In genomic region chr1:36307121-36307494, GRCm38 (mm10) we compare ENCODE assay signal across 8 mouse cellular contexts. TPM values are rescaled to one million over a fixed set of nuclear protein-coding genes. Genes with fewer than 3 reads are reported as not detected.
DNase-seq lines count a peak whose midpoint lies in the region; ATAC-seq and TF ChIP-seq lines count a peak whose summit lies in the region.

No protein-coding gene starts in this region.

- no peaks in the 10 kb centered on the region for H3K9me3 ChIP-seq in intestine, embryonic 15.5 days
- H3K9me3 ChIP-seq in intestine, postnatal 0 days (ENCODE audit: control insufficient read depth) = no peaks in the 10 kb centered on the region
- no peaks in the 10 kb centered on the region for H3K9me3 ChIP-seq in MEL (replicated peaks; ENCODE audit: insufficient read depth, low read length)
- no peaks in the 10 kb centered on the region for H3K9me3 ChIP-seq in embryonic facial prominence, embryonic 13.5 days
- peaks cover 2% of the 10 kb centered on the region; the same call in 1 of the 2 replicates for H3K9me3 ChIP-seq in megakaryocyte, embryonic 14.5 days

- 63% methylated on average over 7 of the region's 7 CpGs for WGBS in intestine, embryonic 15.5 days
- WGBS in intestine, postnatal 0 days = 65% methylated on average over 7 of the region's 7 CpGs
- 64% methylated on average over 7 of the region's 7 CpGs for WGBS in embryonic facial prominence, embryonic 13.5 days

- H3K27me3 ChIP-seq in intestine, embryonic 15.5 days (replicated peaks) = 0 out of 2 replicates have a peak, but pooled peaks cover 9% of the 10 kb centered on the region
- H3K27me3 ChIP-seq in intestine, postnatal 0 days (replicated peaks; ENCODE audit: control insufficient read depth, insufficient read depth, low read length) = peaks cover 3% of the 10 kb centered on the region; the same call in 1 of the 2 replicates
- H3K27me3 ChIP-seq in MEL (ENCODE audit: control insufficient read depth in 1 of 2, insufficient read depth in 2 of 2, low read length in 2 of 2) = no peaks in the 10 kb centered on the region
- peaks cover 15% of the 10 kb centered on the region for H3K27me3 ChIP-seq in embryonic facial prominence, embryonic 13.5 days
- peaks cover 89% of the 10 kb centered on the region for H3K27me3 ChIP-seq in megakaryocyte, embryonic 14.5 days (replicated peaks)

- no peak for DNase-seq in MEL (ENCODE audit: low read depth, low spot score)
- no peak for DNase-seq in left cerebral cortex, postnatal 25 days (ENCODE audit: low spot score in 2 of 2)
- no peak for DNase-seq in cerebellum, adult 11-12 months
- DNase-seq in ovary, postnatal 14 days (ENCODE audit: low spot score) = no peak

- no peak for TF ChIP-seq RAD21 in MEL (IDR thresholded peaks at IDR 0.05; ENCODE audit: low read depth, low read length)

- no peak overlapping the region for H3K4me2 ChIP-seq in intestine, embryonic 15.5 days (replicated peaks)
- no peak overlapping the region for H3K4me2 ChIP-seq in intestine, postnatal 0 days (replicated peaks; ENCODE audit: low read depth)
- 0 out of 2 replicates have a peak overlapping the region, but pooled peaks have one; percentile 88 for H3K4me2 ChIP-seq in embryonic facial prominence, embryonic 13.5 days

- H3K79me2 ChIP-seq in MEL (ENCODE audit: control insufficient read depth, insufficient read depth, low read length, poor library complexity) = no peaks in the 10 kb centered on the region; the same call in 1 of the 2 replicates

- no peaks in the 10 kb centered on the region for H3K36me3 ChIP-seq in intestine, embryonic 15.5 days
- no peaks in the 10 kb centered on the region for H3K36me3 ChIP-seq in intestine, postnatal 0 days (ENCODE audit: control insufficient read depth, insufficient read depth)
- H3K36me3 ChIP-seq in MEL (ENCODE audit: control insufficient read depth in 1 of 2, insufficient read depth in 2 of 2, low read length in 2 of 2) = peaks cover 0 to 5% of the 10 kb centered on the region in 2 experiments; a peak in 2 of 4 replicates
- H3K36me3 ChIP-seq in embryonic facial prominence, embryonic 13.5 days = no peaks in the 10 kb centered on the region
- H3K36me3 ChIP-seq in megakaryocyte, embryonic 14.5 days (replicated peaks; ENCODE audit: low read length) = no peaks in the 10 kb centered on the region

- TF ChIP-seq CTCF in intestine, postnatal 0 days (IDR thresholded peaks at IDR 0.05; ENCODE audit: low read depth) = no peak
- TF ChIP-seq CTCF in MEL (IDR thresholded peaks at IDR 0.05 in 2 of 3, conservative IDR thresholded peaks at IDR 0.05 in 1 of 3; ENCODE audit: control insufficient read depth in 1 of 3, insufficient read depth in 1 of 3, low read depth in 2 of 3, low read length in 3 of 3, poor library complexity in 1 of 3, severe bottlenecking in 1 of 3) = no peak

- ATAC-seq in intestine, embryonic 15.5 days = peak; percentile 3
- no peak for ATAC-seq in intestine, postnatal 0 days
- ATAC-seq in embryonic facial prominence, embryonic 13.5 days (ENCODE audit: insufficient number of reproducible peaks, insufficient read depth, low FRiP score, low TSS enrichment, low read depth) = no peak

- TF ChIP-seq POLR2A in MEL (IDR thresholded peaks at IDR 0.05; ENCODE audit: control insufficient read depth in 1 of 2, insufficient read depth in 1 of 2, low read depth in 1 of 2, low read length in 2 of 2, poor library complexity in 1 of 2) = no peak

- TF ChIP-seq EP300 in MEL (IDR thresholded peaks at IDR 0.05; ENCODE audit: low read depth in 1 of 2, low read length in 2 of 2) = no peak

- no peak overlapping the region for H3K9ac ChIP-seq in intestine, embryonic 15.5 days
- no peak overlapping the region for H3K9ac ChIP-seq in intestine, postnatal 0 days (ENCODE audit: low read depth, low read length)
- H3K9ac ChIP-seq in MEL (ENCODE audit: control insufficient read depth, low read depth, low read length, poor library complexity, severe bottlenecking) = peak overlapping the region; percentile 73
- no peak overlapping the region for H3K9ac ChIP-seq in embryonic facial prominence, embryonic 13.5 days

- intact Hi-C loops in left cerebral cortex, postnatal 25 days (cut with DNase I) = no loop called here

- peaks cover 16% of the 10 kb centered on the region; the same call in 1 of the 2 replicates for H3K4me1 ChIP-seq in intestine, embryonic 15.5 days (replicated peaks)
- H3K4me1 ChIP-seq in intestine, postnatal 0 days (replicated peaks; ENCODE audit: control insufficient read depth, insufficient read depth, low read length) = peaks cover 4% of the 10 kb centered on the region
- H3K4me1 ChIP-seq in MEL (ENCODE audit: control insufficient read depth in 1 of 2, insufficient read depth in 2 of 2, low read length in 2 of 2) = peaks cover 0 to 14% of the 10 kb centered on the region in 2 experiments; a peak in 3 of 4 replicates
- H3K4me1 ChIP-seq in embryonic facial prominence, embryonic 13.5 days = peaks cover 33% of the 10 kb centered on the region
- H3K4me1 ChIP-seq in megakaryocyte, embryonic 14.5 days = peaks cover 36% of the 10 kb centered on the region

- no peak overlapping the region for H3K27ac ChIP-seq in intestine, embryonic 15.5 days
- no peak overlapping the region for H3K27ac ChIP-seq in intestine, postnatal 0 days (ENCODE audit: low read depth, low read length)
- H3K27ac ChIP-seq in MEL (ENCODE audit: control insufficient read depth, low read depth, low read length) = peak overlapping the region; percentile 92
- no peak overlapping the region for H3K27ac ChIP-seq in embryonic facial prominence, embryonic 13.5 days

- H3K4me3 ChIP-seq in intestine, embryonic 15.5 days (replicated peaks) = no peak overlapping the region
- H3K4me3 ChIP-seq in intestine, postnatal 0 days (ENCODE audit: low read depth, low read length) = no peak overlapping the region; the same call in 1 of the 2 replicates
- H3K4me3 ChIP-seq in MEL (ENCODE audit: control insufficient read depth in 1 of 2, insufficient read depth in 1 of 2, low read depth in 2 of 2, low read length in 2 of 2) = peak overlapping the region; percentile 65 to 82
- H3K4me3 ChIP-seq in embryonic facial prominence, embryonic 13.5 days = peak overlapping the region; percentile 59; the same call in 1 of the 2 replicates
- H3K4me3 ChIP-seq in megakaryocyte, embryonic 14.5 days (replicated peaks) = peak overlapping the region; percentile 93

TF ChIP-seq in MEL, 35 proteins besides CTCF, POLR2A, EP300 and RAD21:
- no peak for TF ChIP-seq SMC3 (IDR thresholded peaks at IDR 0.05; ENCODE audit: low read depth, low read length)
- TF ChIP-seq KAT2A (conservative IDR thresholded peaks at IDR 0.05; ENCODE audit: low read depth, low read length) = no peak
- TF ChIP-seq ETS1 (IDR thresholded peaks at IDR 0.05; ENCODE audit: low read depth, low read length) = no peak
- TF ChIP-seq SIN3A (IDR thresholded peaks at IDR 0.05; ENCODE audit: low read length) = no peak
- no peak for TF ChIP-seq MAZ (IDR thresholded peaks at IDR 0.05; ENCODE audit: low read depth, low read length)
- TF ChIP-seq MYB (IDR thresholded peaks at IDR 0.05; ENCODE audit: low read depth, low read length) = no peak
- no peak for TF ChIP-seq GABPA (IDR thresholded peaks at IDR 0.05; ENCODE audit: low read depth, low read length)
- no peak for TF ChIP-seq POLR2AphosphoS2 (IDR thresholded peaks at IDR 0.05; ENCODE audit: low read length)
- no peak for TF ChIP-seq MAX (IDR thresholded peaks at IDR 0.05; ENCODE audit: low read length)
- TF ChIP-seq BHLHE40 (IDR thresholded peaks at IDR 0.05; ENCODE audit: borderline replicate concordance, low read depth, low read length) = no peak
- no peak for TF ChIP-seq E2F4 (IDR thresholded peaks at IDR 0.05; ENCODE audit: borderline replicate concordance, low read depth, low read length)
- TF ChIP-seq NRF1 (IDR thresholded peaks at IDR 0.05; ENCODE audit: insufficient read depth, low read depth, low read length, poor library complexity, severe bottlenecking) = no peak

RNA-seq across cellular contexts. Expression of gene Arid5a, which starts 0.4 kb away (rescaled TPM):
- 3.2 and 5.3 TPM in 2 replicates for polyA plus RNA-seq in intestine, embryonic 15.5 days (2015; fragmentation: Nextera tagmentation; extraction: Ambion mirVana)
- 3.6 and 3.7 TPM in 2 replicates for polyA plus RNA-seq in intestine, postnatal 0 days (2015; fragmentation: Nextera tagmentation; extraction: Ambion mirVana)
- total RNA-seq in MEL (2012; rRNA removed) = 4.2 and 6.4 TPM in 2 replicates
- 1 to 10 TPM in 1 of 2 experiments, not detected in 1; 9.0 TPM for polyA plus RNA-seq in MEL (2012; ENCODE audit: insufficient read depth in 1 of 2, insufficient read length in 2 of 2, low read depth in 1 of 2, low replicate concordance in 2 of 2, missing spikeins in 1 of 2)
- 6.3 and 7.2 TPM in 2 replicates for polyA plus RNA-seq in embryonic facial prominence, embryonic 13.5 days (2015; fragmentation: Nextera tagmentation; extraction: Ambion mirVana)
- polyA plus RNA-seq in megakaryocyte, embryonic 14.5 days (2012; ENCODE audit: insufficient read depth, low replicate concordance) = 4.4 and 17.4 TPM in 2 replicates
- total RNA-seq in left cerebral cortex, postnatal 25 days (2021) = 10 to 100 TPM; 14.9 to 16.4 TPM

RNA-seq across cellular contexts. Expression of gene Neurl3, which starts 32.6 kb away (rescaled TPM):
- polyA plus RNA-seq in intestine, embryonic 15.5 days (2015; fragmentation: Nextera tagmentation; extraction: Ambion mirVana) = 24.2 and 25.6 TPM in 2 replicates
- 15.6 and 15.8 TPM in 2 replicates for polyA plus RNA-seq in intestine, postnatal 0 days (2015; fragmentation: Nextera tagmentation; extraction: Ambion mirVana)
- 0.92 and 1.3 TPM in 2 replicates for total RNA-seq in MEL (2012; rRNA removed)
- 1 to 10 TPM in 1 of 2 experiments, not detected in 1; 3.3 TPM for polyA plus RNA-seq in MEL (2012; ENCODE audit: insufficient read depth in 1 of 2, insufficient read length in 2 of 2, low read depth in 1 of 2, low replicate concordance in 2 of 2, missing spikeins in 1 of 2)
- 0.86 and 1.0 TPM in 2 replicates for polyA plus RNA-seq in embryonic facial prominence, embryonic 13.5 days (2015; fragmentation: Nextera tagmentation; extraction: Ambion mirVana)
- 10.2 and 15.0 TPM in 2 replicates for polyA plus RNA-seq in megakaryocyte, embryonic 14.5 days (2012; ENCODE audit: insufficient read depth, low replicate concordance)
- under 1 TPM in 1 of 2 experiments, not detected in 1; 0.71 TPM for total RNA-seq in left cerebral cortex, postnatal 25 days (2021)

Comparison
In these comparisons a context has a peak if more than half of its experiments do, and no peak if none do; other contexts are left out.
1. H3K4me3 ChIP-seq: peak in MEL (2 of 2), embryonic facial prominence, embryonic 13.5 days (single experiment) and megakaryocyte, embryonic 14.5 days (single experiment); none in intestine, embryonic 15.5 days (single experiment) and intestine, postnatal 0 days (single experiment).